Mouse (Mus musculus) C2C12 (cell line): ENCODE data around the gene Adgrv1.

ENCODE experiments used
- CEBPB ChIP-seq: IDR thresholded peaks from one replicate; pipeline ENCODE4 v1.6.1; 2011; ENCODE audit warnings: low read depth, mild to moderate bottlenecking, control low read depth, moderate library complexity
- CTCF ChIP-seq: IDR thresholded peaks from one replicate; pipeline ENCODE4 v1.5.1; 2011; ENCODE audit not compliant: control insufficient read depth, insufficient read depth, insufficient read length
- FOSL1 ChIP-seq: IDR thresholded peaks from one replicate; pipeline ENCODE4 v1.8.0; 2011; ENCODE audit warnings: mild to moderate bottlenecking, low read length; ENCODE audit not compliant: poor library complexity, insufficient read depth, severe bottlenecking
- MAX ChIP-seq: IDR thresholded peaks from one replicate; pipeline ENCODE4 v1.6.1; 2011; ENCODE audit warnings: mild to moderate bottlenecking, control low read depth
- MYOD1 ChIP-seq: IDR thresholded peaks from one replicate; pipeline ENCODE4 v1.6.1; 2011; ENCODE audit warnings: low read depth; ENCODE audit not compliant: control insufficient read depth, insufficient read length
- USF1 ChIP-seq: IDR thresholded peaks from one replicate; pipeline ENCODE4 v1.6.1; 2011; ENCODE audit warnings: low read depth, mild to moderate bottlenecking, control low read depth, moderate library complexity

DNA sequence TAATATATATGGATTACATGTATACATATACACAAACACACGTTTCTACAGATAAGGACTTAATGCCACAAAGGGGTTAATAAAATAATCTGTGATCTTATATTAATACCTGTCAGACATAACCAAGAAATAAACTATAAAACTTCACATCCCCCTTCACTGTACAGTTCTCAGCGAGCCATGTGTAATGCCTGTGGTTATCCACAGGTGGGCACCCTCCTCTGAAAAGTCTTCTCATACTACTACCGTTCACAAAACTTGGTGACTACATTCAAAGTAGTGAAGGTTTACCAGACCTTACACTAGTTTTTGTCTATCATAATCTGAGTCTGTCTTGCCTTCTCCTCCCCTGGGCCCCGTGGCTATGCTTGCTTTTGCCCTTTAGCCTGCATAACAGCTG, 106.3 kb downstream of the Adgrv1 start:
- no peak for TF ChIP-seq CTCF
- TF ChIP-seq FOSL1: no peak
- TF ChIP-seq CEBPB: no peak
- TF ChIP-seq MAX: no peak
- TF ChIP-seq USF1: no peak
- no peak for TF ChIP-seq MYOD1
